Mouse (Mus musculus) thymus, postnatal 14 days (tissue): ENCODE data around the gene Adarb2.

Experiments used
- DNase-seq: peaks from one replicate; pipeline ENCODE4 v3.0.0; 2021

Adarb2 gene

DNA sequence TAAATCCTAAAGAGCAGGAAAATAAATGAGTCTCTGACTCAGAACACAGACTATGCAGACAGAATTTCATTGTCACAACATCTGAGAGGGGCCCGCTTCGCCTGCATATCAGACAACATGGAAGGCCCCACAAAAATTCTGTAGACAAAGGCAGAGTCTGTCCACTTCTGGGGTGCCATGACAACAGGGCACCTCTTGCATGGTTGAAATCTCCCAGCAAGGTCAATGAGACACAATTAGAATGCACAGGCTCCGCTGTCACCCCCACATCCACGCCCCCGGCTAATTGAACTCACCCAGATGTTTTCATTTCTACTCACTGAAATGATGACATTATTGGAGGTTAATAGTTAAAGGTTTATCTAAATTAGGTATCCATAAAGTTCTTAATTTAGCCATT lies 296.9 kb downstream of the Adarb2 start:
- no peak for DNase-seq

DNA sequence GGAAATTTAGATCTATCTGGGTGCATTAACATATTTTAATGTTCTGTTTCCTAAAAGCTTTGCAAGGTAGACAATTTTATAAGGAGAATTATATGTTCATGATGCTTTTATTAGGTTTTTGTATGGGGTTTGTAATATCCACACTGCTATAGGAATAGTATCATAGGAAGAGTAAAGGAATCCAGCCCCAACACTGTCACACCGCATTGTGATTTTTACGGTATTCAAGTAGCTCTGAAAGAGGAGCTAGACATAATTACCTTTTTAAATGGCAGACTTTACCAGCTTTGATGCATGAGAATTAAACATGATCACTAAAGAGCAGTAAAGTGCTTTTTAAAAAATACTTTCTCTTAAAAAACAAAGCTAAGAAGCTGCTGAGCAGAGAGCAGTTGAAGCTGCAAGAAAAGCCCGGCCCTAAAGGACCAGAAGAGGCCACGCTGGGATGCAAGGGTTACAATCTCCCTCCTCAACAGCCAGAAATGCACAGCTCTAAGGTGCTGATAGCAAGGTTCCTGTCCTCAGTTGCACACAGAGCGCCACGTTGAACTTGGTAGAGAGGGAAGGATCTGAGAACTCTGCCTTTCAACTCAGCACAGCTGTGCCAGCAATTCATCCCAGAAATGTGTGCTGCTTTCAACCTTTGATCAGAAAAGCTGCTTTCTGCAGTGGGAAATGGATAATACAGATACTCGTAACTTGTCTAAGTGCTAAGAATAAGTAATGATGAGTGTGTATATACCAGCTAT lies 308.6 kb downstream of the Adarb2 start:
- DNase-seq, result no peak

DNA sequence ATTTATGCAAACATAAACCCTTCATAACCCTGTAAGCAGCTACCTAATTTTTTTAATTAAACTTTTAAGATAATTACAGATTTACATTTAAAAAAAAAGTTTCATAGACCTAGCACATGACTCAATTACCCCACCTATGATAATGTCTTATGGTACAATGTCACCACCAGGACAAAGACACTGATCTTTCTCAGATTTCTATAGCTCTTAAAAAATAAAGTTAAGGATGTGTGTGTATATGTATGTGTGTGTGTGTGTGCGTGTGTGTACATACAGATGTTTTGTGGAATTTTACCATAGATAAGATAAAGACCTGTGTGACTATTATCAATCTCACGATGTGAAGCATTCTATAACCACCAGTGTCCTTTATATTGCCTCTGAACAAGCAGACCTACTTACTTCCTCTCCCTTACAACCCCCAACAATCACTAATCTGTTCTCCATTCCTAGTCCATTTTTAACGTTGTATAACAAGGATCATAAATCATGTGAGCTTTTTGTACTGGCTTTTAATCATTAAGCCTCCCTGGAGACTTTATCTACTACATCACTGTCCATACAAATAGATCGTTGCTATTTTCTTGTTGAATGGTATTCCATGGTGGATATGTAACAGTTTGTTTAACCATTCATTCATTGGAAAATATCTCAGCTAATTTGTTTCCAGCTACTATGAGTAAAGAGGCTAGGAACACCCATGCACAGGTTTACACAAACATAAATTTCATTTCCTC lies 313.5 kb downstream of the Adarb2 start:
- DNase-seq, result no peak

DNA sequence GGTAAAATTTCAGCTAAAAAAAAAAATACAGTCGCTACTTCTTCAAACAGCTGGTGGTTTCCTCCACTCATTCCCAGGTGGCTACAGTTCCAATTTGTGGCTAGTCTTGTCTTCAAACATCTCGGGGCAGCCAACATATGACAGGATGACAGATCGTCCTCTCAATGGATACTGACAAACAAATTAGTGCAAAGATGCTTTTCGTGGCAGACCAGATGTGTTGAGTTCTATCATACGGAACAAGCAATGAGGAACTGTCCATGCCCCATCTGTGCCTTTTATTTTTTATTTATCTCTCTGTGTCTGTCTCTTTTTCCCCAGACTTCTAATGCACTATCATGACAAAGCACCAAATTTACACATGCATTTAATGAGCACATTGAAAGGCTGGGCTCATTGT lies 316.5 kb downstream of the Adarb2 start:
- DNase-seq, result no peak

DNA sequence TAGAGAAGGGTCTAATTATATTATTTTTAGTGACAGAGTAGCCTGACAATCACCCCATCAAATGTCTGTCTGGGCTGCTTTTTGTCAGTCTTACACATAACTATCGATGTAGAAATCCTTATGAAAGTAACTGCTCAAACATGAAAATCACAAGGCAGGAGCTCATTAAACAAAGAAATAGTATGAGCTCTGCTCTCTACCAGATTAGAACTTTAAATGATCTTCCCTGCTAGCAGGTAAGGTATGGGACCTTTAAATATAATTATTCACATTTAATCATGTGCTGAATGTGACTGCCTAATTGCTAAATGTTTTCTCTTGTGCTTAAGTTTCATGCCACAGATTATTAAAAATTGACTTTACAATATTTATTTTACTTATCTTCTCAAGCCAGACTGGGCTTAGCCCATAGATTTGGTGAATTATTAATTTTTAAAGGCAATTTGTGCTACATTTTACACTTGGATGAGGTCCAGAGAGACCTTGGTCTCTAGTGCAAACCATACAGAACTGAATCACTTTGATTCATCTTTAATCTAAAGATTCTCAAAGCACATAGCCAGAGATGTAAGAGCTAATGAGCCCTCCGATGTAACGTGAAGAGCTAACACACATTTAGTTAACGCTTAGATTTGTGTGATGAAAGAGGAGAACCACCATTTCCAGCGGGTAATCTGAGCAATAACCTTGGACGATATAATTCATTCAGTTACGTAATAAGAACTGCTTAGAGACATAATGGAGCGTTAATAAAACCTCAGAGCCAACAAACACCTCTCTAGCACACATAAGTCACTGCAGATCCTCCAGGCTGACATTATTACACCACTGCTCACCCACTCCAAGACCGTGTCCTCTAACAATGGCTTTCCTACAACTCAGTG lies 323.3 kb downstream of the Adarb2 start:
- DNase-seq, result no peak

DNA sequence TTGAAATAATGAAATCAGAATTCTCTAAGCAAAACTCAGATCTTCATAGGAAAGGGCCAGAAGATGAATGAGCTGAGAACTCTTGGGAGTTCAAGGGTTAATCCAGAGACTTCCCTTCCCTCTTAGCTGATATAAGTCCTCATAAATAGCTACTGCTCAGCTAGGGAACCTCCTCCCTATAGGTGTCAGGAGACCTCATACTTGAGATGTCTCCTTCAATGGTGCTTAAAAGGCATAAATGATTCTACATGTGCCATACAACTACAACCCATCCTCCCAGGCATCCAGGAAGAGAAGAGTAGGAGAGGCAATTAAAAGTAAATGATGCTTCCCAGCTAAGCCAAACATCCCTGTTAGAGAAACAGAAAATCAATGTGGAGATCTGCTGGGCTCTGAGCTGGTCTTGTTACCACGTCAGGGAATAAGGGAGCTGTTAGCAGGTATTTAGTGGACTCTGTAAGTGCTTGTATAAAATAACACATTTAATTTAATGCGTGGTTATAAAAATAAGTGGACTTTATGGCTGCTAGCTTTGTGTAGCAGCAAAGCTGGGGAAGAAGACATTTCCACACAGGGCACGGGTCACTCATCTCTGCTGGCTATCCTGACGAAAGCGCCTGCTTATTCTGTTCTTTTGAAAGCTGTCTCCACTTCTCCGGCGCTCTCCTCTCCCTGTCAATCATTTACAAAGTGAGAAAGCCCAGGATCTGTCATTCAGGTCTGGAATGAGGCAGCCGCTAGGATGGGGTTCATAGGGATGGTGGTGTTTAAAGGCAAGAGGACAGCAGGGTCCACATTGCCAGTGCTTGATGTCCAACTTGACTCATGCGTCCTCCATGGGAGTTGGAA lies 331.8 kb downstream of the Adarb2 start:
- no peak for DNase-seq

DNA sequence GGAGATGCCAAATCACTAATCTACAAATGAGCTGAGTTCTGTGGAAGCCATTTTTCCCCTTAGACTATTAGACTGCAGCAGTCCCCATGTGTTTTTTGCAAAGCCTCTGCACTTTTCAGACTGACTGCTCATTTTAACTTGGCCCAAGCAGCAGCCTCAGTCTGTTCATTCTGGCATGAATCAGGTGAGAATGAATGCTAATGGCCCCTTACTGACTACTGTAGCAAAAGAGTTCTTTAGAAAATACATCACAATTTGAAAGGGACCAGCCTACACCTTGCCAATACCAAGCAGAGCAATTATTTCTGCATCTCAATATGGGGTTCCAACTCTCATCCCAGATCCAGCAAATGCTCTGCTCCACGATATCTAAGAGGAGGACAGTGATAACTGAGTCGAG lies 335.8 kb downstream of the Adarb2 start:
- DNase-seq, result no peak

DNA sequence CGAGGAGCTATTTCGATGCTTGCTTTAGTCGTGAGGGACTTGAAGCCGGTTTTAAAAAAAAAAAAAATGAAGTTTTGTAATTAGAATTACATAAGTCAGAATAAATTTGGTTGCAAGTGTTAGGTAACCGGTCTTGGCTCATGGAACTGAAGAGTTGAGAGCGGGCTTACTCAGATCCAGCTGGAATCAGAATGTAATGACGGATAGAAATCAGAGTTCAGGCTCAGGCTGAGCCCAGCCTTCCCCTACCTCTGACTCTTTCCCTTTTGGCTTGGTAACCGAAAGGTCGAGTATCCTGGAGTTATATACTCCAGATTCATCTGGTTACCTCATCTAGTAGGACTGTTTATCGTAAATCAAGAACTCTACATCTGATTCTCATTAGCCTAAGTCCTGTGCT lies 336.2 kb downstream of the Adarb2 start:
- no peak for DNase-seq

DNA sequence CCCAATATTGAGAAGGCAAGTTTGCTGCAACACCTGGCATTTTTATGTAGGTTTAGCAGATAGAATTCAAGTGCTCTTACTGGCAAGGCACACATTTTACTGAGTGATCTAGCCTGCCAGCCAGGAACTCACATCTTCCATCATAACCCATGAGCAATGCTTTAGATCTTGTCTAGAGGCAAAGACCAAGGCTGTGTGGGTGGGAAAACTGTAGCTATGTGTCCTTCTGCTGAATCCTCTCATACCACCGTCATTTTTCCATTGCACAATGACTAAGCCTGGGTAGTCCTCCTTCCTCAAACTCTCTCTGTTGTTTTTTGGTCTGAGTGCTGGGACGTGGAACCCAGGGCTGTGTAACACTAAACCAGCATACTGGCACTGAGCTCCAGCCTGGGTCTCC lies 340.0 kb downstream of the Adarb2 start:
- no peak for DNase-seq

DNA sequence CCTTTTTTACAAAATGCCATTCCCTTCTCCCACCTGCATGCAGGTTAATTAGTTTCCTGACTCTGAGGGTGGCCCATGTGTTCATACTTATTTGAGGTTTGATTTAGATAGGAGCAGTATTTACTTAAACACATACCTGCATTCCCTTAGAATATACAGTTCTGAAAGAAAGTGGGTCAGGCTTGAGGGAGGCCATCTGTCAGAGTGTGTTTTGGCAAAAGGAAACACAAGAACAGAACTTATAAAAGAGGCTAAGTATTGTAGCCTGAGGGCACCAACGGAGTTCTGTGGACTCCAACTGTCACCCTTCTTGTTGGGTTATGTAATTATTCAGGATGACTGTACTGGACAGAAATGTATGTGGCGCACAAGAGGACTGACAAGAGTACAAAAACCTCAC lies 349.6 kb downstream of the Adarb2 start:
- no peak for DNase-seq

DNA sequence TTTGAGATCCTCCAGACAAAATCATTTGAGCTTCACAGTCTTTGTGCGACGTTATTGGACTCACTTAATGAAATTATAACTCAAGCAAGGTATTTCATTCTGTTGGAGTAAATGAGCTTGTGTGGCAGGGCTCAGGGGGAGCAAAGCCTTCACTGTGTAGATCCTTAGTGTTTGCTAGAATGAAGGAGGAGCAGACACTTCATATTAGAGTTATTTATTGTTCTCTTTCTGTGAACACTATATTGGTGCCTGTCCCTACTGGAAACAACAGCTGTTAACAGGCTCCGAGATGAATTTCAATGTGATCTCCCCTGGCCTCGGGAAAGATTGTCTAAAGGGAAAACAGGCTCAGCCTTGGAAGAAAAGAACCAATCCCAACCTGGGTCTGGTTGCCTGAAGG lies 355.1 kb downstream of the Adarb2 start:
- no peak for DNase-seq

DNA sequence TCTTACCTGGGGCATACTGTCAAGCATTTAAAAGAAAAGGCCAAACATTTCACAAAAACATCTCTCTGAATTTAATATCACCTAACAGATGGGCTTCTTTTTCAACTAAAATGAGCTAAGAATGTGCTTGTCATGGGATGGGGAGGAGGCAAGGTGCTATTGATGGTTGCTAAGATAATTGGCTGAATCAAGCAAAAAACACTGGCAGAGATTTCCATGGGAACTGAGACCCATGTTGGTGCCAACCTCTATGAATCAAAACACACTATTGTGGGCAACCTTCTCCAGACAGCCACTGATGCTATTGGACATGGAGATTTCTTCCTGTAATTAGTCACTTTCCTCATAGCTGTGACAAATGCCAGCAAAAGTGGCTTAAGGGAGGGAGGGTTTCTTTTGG lies 357.8 kb downstream of the Adarb2 start:
- no peak for DNase-seq

DNA sequence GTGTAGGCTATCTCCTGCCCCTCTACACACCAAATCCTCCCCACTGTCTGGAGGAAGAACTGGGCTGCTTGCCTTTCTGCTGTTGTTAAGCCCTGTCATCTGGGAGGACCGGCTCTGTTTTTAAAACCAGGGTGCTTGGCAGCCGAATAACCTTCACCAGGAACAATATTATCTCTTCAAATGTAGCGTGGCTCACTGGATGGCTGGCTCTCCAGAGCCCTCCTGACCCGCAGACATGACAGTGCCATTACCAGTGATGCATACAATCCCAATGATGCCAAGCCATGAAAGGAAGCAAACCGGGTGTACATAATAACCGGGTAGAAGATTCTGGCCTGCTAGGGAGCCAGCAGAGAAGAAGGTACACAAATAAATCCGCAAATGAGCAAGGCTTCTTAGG lies 360.5 kb downstream of the Adarb2 start:
- no peak for DNase-seq

DNA sequence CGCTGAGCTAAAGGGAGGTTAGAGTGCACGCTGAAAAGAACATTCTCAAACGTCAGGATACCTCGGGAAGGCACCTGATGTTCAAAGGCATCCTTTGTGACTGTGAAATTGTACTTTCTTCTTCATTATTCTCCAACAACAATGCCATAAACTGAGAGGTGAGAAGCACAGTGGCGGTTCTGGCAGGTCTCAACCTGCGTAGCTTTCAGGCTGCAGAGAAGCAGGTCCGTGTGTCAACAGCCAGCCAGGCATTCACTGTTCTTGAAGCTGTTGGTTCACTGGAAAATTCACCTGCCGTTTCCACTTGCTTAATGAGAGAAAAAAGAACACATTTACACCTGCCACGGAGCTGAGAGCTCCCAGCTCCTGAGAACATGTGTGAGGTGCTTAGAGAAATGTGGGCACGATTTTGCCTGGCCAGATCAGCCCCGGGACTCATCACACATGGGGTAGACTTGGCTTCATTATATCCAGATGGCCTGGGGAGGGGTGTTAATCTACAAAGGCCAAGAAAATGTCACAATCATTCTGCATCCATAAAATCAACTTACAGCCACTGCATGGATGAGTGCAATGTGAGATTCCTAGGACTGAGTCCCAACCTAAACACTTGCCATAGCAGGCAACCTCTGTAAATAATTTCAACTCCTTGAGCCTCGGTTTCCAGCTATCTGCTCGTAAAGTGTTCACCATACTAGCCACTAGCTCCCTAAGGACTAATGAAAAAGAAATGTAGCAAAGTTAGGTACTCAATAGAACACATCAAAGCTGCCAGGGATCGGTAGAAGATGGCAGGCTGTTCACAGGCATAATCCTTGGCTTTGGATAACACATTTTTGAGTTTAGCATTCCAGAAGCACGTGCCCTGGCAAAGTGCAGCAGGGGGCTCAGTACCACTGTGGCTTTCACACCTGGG lies 364.7 kb downstream of the Adarb2 start:
- DNase-seq, result no peak

DNA sequence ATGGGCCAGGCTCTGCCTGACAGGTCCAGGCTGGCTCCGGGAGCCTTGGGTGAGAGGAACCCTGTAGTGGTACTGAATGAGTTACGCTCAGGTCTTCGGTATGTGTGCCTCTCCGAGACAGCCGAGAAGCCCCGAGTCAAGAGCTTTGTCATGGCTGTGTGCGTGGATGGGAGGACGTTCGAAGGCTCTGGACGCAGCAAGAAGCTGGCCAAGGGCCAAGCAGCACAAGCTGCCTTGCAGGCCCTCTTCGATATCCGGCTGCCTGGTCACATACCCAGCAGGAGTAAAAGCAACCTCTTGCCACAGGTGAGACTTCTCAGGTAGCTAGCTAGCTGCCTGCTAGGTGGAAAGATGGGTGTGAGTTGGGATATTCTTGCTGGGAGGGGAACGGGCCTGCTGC lies 367.6 kb downstream of the Adarb2 start:
- no peak for DNase-seq

DNA sequence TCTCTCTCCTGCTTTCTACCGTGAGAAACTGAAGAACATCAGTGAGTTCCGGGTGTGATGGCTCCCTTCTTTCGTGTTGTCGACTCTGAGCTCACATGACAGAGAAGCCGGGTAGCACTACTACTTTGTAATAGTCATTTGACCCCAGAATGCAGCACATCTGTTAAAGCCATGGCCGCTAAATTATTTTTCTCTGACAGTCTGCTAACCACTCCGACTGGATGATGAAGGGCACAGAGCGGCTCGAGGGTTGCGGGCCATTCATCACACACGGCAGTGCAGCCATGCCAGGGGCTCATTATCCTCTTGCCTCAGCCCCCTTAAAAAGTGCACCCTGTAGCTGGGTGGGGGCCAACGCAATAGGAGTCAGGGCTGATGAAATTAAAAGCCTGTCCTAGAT lies 371.2 kb downstream of the Adarb2 start:
- no peak for DNase-seq

DNA sequence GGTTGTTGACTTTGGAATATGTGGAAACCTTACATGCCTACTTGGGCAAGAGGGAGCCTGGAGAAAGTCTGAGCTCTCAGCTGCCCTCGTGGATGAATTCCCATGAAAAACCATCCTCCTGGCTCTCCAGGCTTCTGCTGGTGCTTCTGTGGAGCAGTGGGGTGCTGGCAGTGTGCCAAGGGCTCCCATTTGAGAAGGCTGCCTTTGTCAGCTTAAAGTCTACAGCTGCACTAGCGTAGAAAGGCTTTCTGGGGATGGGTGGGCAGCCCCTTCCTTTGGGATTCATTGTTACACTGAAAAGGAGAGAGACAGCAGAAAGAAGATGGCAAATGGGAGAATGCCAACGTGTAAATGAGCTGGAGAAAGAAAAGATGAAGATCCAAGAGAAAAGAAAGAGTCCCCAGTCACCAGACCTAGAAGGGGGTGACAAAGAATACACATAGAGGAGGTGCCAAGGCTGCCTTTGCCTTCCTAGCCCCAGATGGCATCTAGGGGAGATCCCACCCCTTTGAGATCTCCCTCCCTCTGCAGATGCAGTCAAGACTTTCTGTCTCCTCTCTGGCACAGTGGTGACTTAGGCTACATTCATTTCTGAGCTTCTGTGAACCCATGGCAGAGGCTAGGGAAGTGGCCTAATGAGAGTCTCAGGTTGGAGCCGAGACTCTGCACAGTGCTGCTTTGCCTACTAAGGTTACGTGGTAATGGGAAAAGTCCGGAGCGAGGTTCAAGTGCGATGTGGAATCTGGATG lies 381.8 kb downstream of the Adarb2 start:
- no peak for DNase-seq

DNA sequence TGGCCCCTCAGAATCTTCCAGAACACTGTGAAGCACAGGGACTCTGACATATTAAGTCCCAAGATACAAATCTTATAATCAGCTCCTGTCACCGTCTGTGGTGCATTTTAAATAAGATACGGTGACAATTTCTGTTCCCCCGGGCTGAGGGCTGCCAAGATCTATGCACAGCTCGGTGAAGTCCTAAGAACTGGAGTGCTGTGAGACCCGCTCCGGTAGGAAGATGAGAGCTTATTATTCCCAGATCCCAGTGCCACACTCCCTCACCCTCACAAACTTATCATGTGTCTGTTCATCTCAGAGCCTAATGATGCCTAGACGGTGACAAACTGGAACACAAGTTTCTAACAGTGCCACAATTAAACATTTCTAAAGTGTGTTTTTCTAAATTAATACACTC lies 384.8 kb downstream of the Adarb2 start:
- DNase-seq, result no peak

DNA sequence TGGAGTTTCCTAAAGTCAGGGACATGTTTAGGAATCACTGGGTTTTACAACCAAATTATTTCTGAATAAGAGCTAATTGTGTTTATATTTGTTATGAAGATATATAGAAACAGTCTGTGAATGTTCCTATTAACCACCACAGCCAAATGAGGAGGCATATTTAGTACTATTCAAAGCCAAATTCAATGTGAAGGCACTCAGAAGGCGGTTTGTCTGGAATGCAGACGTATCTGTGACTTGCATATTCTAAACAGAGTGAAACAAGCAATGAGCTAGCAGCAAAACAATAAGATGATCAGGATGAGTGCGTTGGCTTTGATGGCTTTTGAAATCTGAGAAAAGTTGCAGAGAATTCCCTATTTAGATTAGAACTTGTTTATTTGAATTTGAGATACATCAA lies 387.8 kb downstream of the Adarb2 start:
- DNase-seq, result no peak

DNA sequence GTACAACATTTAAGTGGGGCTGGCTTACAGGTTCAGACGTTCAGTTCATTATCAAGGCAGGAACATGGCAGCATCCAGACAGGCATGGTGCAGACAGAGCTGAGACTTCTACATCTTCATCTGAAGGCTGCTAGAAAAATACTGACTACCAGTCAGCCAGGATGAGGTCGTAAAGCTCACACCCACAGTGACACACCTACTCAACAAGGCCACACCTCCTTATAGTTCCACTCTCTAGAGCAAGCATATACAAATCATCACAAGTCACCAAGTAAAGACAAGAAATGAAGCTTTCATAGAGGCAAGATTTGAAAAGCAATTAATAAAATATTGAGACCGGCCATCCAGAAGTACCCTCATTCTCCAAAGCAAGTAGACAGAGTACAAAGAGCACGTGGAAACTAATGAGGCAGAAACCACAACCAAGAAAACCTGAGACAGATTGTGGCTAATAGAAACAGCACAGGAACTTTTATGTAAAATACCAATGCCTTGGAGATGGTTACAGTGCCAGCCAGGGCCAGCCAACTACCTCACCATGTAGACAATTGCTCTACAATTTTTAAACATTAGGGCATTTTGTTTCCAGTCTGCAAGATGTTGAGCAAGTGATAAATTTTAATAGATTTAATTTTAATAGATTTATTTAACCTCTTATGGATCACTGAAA lies 394.4 kb downstream of the Adarb2 start:
- no peak for DNase-seq
